Mouse (Mus musculus): ENCODE results near the gene Cacnb2. TPM values are rescaled to one million over a fixed set of nuclear protein-coding genes. Genes with fewer than 3 reads are reported as not detected.

The Cacnb2 gene
- total and polyA plus RNA-seq, 3 experiments: 0.38 TPM; not detected in 2

DNA sequence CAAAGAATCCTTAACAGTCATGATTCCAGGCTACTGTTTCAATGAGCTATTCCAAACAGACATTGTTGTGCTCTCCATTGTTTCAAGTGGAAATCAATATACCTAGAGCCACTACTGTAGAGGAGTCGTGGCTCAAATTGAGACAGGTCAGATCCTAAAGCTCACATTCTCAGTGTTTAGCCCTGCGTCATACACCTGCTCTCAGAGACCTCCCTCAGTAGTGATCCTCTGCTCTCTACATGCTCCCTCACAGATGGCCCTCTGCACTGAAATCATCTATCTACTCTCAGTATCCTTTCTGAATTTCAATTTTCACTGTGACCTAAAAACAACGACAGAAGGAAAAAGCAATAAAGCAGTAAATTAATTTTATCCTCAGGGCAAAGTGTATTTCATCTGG lies 404.6 kb downstream of the Cacnb2 start:
- DNase-seq (ENCODE audit: low spot score): no peak
- Histone ChIP-seq H3K36me3 (replicated peaks) (peaks cover 37% of the 10 kb centered on the region), H3K4me1 (ENCODE audit: insufficient read depth, low read depth, low read length) (no peaks in the 10 kb centered on the region), H3K27me3 (ENCODE audit: insufficient read depth, low read length) (no peaks in the 10 kb centered on the region), H3K4me3 (ENCODE audit: low read depth, low read length) (no peak overlapping the region), H3K9me3 (replicated peaks) (no peaks in the 10 kb centered on the region)
- no peak for ATAC-seq (ENCODE audit: extremely low read depth, insufficient number of reproducible peaks, low FRiP score, poor library complexity, severe bottlenecking)
- TF ChIP-seq TAL1 (conservative IDR thresholded peaks at IDR 0.05; ENCODE audit: low read depth, low read length) (no peak), GATA2 (IDR thresholded peaks at IDR 0.05; ENCODE audit: borderline replicate concordance, low read depth, low read length) (no peak), POLR2AphosphoS5 (IDR thresholded peaks at IDR 0.05; ENCODE audit: insufficient replicate concordance, low read depth, low read length) (no peak), GATA1 (IDR thresholded peaks at IDR 0.05; ENCODE audit: borderline replicate concordance, low read length) (no peak), CTCF (IDR thresholded peaks at IDR 0.05; ENCODE audit: low read depth, low read length) (no peak)

DNA sequence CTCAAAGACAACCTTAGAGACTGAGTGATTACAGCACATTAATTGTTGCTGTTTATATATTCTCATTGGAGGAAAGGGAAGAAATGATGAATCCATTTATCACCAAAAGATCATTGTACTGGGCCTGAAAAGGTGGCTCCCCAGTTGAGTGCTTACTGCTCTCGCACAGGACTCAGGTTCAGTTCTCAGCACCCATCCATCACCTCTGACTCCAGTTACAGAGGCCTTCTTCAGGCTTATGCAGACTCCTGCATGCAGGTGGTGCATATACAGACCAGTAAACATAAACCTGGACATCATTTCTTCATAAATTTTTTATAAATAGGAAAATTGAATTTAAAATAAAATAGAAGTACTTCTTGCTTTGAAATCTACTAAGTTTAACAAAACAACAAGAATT lies 405.2 kb downstream of the Cacnb2 start:
- Histone ChIP-seq H3K9me3 (replicated peaks) (no peaks in the 10 kb centered on the region), H3K27me3 (ENCODE audit: insufficient read depth, low read length) (no peaks in the 10 kb centered on the region), H3K4me3 (ENCODE audit: low read depth, low read length) (no peak overlapping the region), H3K4me1 (ENCODE audit: insufficient read depth, low read depth, low read length) (no peaks in the 10 kb centered on the region), H3K36me3 (replicated peaks) (peaks cover 37% of the 10 kb centered on the region)
- TF ChIP-seq GATA2 (IDR thresholded peaks at IDR 0.05; ENCODE audit: borderline replicate concordance, low read depth, low read length) (no peak), TAL1 (conservative IDR thresholded peaks at IDR 0.05; ENCODE audit: low read depth, low read length) (no peak), GATA1 (IDR thresholded peaks at IDR 0.05; ENCODE audit: borderline replicate concordance, low read length) (no peak), CTCF (IDR thresholded peaks at IDR 0.05; ENCODE audit: low read depth, low read length) (no peak), POLR2AphosphoS5 (IDR thresholded peaks at IDR 0.05; ENCODE audit: insufficient replicate concordance, low read depth, low read length) (no peak)
- DNase-seq (ENCODE audit: low spot score): no peak
- ATAC-seq (ENCODE audit: extremely low read depth, insufficient number of reproducible peaks, low FRiP score, poor library complexity, severe bottlenecking): no peak

- no peak overlapping the region for H3K4me3 ChIP-seq (ENCODE audit: low read depth, low read length)
- H3K27me3 ChIP-seq (ENCODE audit: insufficient read depth, low read length): no peaks in the 10 kb centered on the region
- peaks cover 37% of the 10 kb centered on the region for H3K36me3 ChIP-seq (replicated peaks)
- TF ChIP-seq CTCF (IDR thresholded peaks at IDR 0.05; ENCODE audit: low read depth, low read length): no peak
- TF ChIP-seq GATA2 (IDR thresholded peaks at IDR 0.05; ENCODE audit: borderline replicate concordance, low read depth, low read length): no peak
- no peak for TF ChIP-seq TAL1 (conservative IDR thresholded peaks at IDR 0.05; ENCODE audit: low read depth, low read length)
- TF ChIP-seq GATA1 (IDR thresholded peaks at IDR 0.05; ENCODE audit: borderline replicate concordance, low read length): no peak
- TF ChIP-seq POLR2AphosphoS5 (IDR thresholded peaks at IDR 0.05; ENCODE audit: insufficient replicate concordance, low read depth, low read length): no peak
- DNase-seq (ENCODE audit: low spot score) (no peak), ATAC-seq (ENCODE audit: extremely low read depth, insufficient number of reproducible peaks, low FRiP score, poor library complexity, severe bottlenecking) (no peak)
- H3K4me1 ChIP-seq (ENCODE audit: insufficient read depth, low read depth, low read length): no peaks in the 10 kb centered on the region
- H3K9me3 ChIP-seq (replicated peaks): no peaks in the 10 kb centered on the region
Measured at GRCm38 (mm10) chr2:15026817-15027216, 423.9 kb downstream of the Cacnb2 start.

DNA sequence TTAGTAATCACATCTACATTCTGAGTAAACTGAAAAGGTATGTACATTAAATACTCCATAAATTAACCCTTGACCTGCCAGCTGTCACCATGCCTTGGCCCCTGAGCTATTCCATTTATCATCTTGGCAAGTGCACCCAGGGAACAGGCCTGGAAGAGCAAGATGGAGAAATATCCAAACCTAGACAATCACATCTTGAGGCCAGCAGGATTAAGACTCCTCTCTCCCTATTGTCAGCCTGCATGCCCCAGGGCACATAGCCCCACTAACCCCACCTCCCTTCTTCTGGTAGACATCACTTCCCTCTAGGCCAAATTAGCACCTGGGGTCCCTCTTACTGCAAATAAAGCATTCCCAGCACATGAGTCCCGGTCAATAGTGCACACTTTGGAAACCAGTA lies 424.9 kb downstream of the Cacnb2 start:
- Histone ChIP-seq H3K36me3 (replicated peaks) (peaks cover 40% of the 10 kb centered on the region), H3K4me3 (ENCODE audit: low read depth, low read length) (no peak overlapping the region), H3K9me3 (replicated peaks) (no peaks in the 10 kb centered on the region), H3K27me3 (ENCODE audit: insufficient read depth, low read length) (no peaks in the 10 kb centered on the region), H3K4me1 (ENCODE audit: insufficient read depth, low read depth, low read length) (no peaks in the 10 kb centered on the region)
- TF ChIP-seq GATA1 (IDR thresholded peaks at IDR 0.05; ENCODE audit: borderline replicate concordance, low read length) (no peak), GATA2 (IDR thresholded peaks at IDR 0.05; ENCODE audit: borderline replicate concordance, low read depth, low read length) (no peak), TAL1 (conservative IDR thresholded peaks at IDR 0.05; ENCODE audit: low read depth, low read length) (no peak), POLR2AphosphoS5 (IDR thresholded peaks at IDR 0.05; ENCODE audit: insufficient replicate concordance, low read depth, low read length) (no peak), CTCF (IDR thresholded peaks at IDR 0.05; ENCODE audit: low read depth, low read length) (no peak)
- DNase-seq (ENCODE audit: low spot score) (no peak), ATAC-seq (ENCODE audit: extremely low read depth, insufficient number of reproducible peaks, low FRiP score, poor library complexity, severe bottlenecking) (no peak)

Other genes starting within 250 kb of the Cacnb2 start
- gene Slc39a12, start 214.8 kb upstream of the Cacnb2 start, total RNA-seq (2014; fragmentation: Nextera tagmentation): not detected in 2 replicates
- gene Slc39a12, start 214.8 kb upstream of the Cacnb2 start, total RNA-seq (2017): not detected in 2 replicates
- gene Slc39a12, start 214.8 kb upstream of the Cacnb2 start, polyA plus RNA-seq (2012): not detected in 2 replicates